Comparison of ENCODE assay signal across 8 mouse cellular contexts in genomic region chr2:36135887-36136286, GRCm38 (mm10). TPM values are rescaled to one million over a fixed set of nuclear protein-coding genes. Genes with fewer than 3 reads are reported as not detected.
DNase-seq lines count a peak whose midpoint lies in the region; ATAC-seq and TF ChIP-seq lines count a peak whose summit lies in the region.

No protein-coding gene starts in this region.

- H3K4me1 ChIP-seq in embryonic facial prominence, embryonic 10.5 days, result peaks cover 40% of the 10 kb centered on the region
- H3K4me1 ChIP-seq in intestine, embryonic 14.5 days (replicated peaks; ENCODE audit: control insufficient read depth, insufficient read depth, low read length), result peaks cover 6% of the 10 kb centered on the region; the same call in 1 of the 2 replicates
- H3K4me1 ChIP-seq in neural tube, embryonic 12.5 days, result peaks cover 12% of the 10 kb centered on the region; the same call in 1 of the 2 replicates

- TF ChIP-seq CTCF in left cerebral cortex, adult 2 months (IDR thresholded peaks at IDR 0.05), result no peak

- no peaks in the 10 kb centered on the region for H3K27me3 ChIP-seq in embryonic facial prominence, embryonic 10.5 days (replicated peaks; ENCODE audit: low read depth, poor library complexity, severe bottlenecking)
- no peaks in the 10 kb centered on the region for H3K27me3 ChIP-seq in intestine, embryonic 14.5 days (replicated peaks; ENCODE audit: control insufficient read depth, insufficient read depth, low read length)
- H3K27me3 ChIP-seq in neural tube, embryonic 12.5 days (replicated peaks), result no peaks in the 10 kb centered on the region

- peaks cover 39% of the 10 kb centered on the region for H3K36me3 ChIP-seq in embryonic facial prominence, embryonic 10.5 days (replicated peaks)
- peaks cover 37% of the 10 kb centered on the region for H3K36me3 ChIP-seq in intestine, embryonic 14.5 days (ENCODE audit: control insufficient read depth, insufficient read depth, low read length)
- H3K36me3 ChIP-seq in neural tube, embryonic 12.5 days, result peaks cover 31% of the 10 kb centered on the region

- H3K27ac ChIP-seq in left cerebral cortex, adult 2 months, result peak overlapping the region; percentile 98
- H3K27ac ChIP-seq in embryonic facial prominence, embryonic 10.5 days (replicated peaks), result peak overlapping the region; percentile 93
- H3K27ac ChIP-seq in intestine, embryonic 14.5 days (ENCODE audit: low read depth), result peak overlapping the region; percentile 80; the same call in 1 of the 2 replicates
- no peak overlapping the region for H3K27ac ChIP-seq in neural tube, embryonic 12.5 days

- no peaks in the 10 kb centered on the region for H3K9me3 ChIP-seq in embryonic facial prominence, embryonic 10.5 days
- no peaks in the 10 kb centered on the region for H3K9me3 ChIP-seq in intestine, embryonic 14.5 days (ENCODE audit: control insufficient read depth, low read length)
- H3K9me3 ChIP-seq in neural tube, embryonic 12.5 days, result no peaks in the 10 kb centered on the region

- peak overlapping the region; percentile 69 for H3K9ac ChIP-seq in intestine, embryonic 14.5 days (ENCODE audit: low read length)
- peak overlapping the region; percentile 76 for H3K9ac ChIP-seq in neural tube, embryonic 12.5 days

- no peak for ATAC-seq in intestine, embryonic 14.5 days (replicated peaks; ENCODE audit: low FRiP score, low TSS enrichment, low read depth)
- ATAC-seq in neural tube, embryonic 12.5 days (ENCODE audit: low FRiP score, low read depth), result no peak

- no peak for DNase-seq in left cerebral cortex, adult 2 months (ENCODE audit: extremely low spot score in 1 of 2, low spot score in 2 of 2)
- no peak for DNase-seq in left cerebral cortex, postnatal 4 days
- no peak for DNase-seq in embryonic facial prominence, embryonic 10.5 days (ENCODE audit: low spot score)
- DNase-seq in intestine, embryonic 14.5 days (ENCODE audit: low spot score), result no peak
- no peak for DNase-seq in spleen, postnatal 10 days (ENCODE audit: low spot score in 2 of 2)
- DNase-seq in frontal cortex, postnatal 10 days (ENCODE audit: low spot score in 2 of 2), result no peak
- DNase-seq in kidney, postnatal 4 days, result no peak

- WGBS in embryonic facial prominence, embryonic 10.5 days, result 2% methylated on average over 4 of the region's 4 CpGs
- WGBS in intestine, embryonic 14.5 days, result under 1% methylated on average over 4 of the region's 4 CpGs
- WGBS in neural tube, embryonic 12.5 days, result 2% methylated on average over 4 of the region's 4 CpGs

- H3K4me3 ChIP-seq in left cerebral cortex, adult 2 months, result peak overlapping the region; percentile 68
- H3K4me3 ChIP-seq in embryonic facial prominence, embryonic 10.5 days, result peak overlapping the region; percentile 71
- peak overlapping the region; percentile 67 for H3K4me3 ChIP-seq in intestine, embryonic 14.5 days (ENCODE audit: low read depth, low read length)
- peak overlapping the region; percentile 77 for H3K4me3 ChIP-seq in neural tube, embryonic 12.5 days

- intact Hi-C loops in left cerebral cortex, adult 2 months (cut with DNase I), result loop anchor here (2.0 to 10.0 kb wide), 3 partner anchors 66 to 139 kb away; partner anchors contain the start of genes Morn5 and Ndufa8
- intact Hi-C loops in left cerebral cortex, postnatal 4 days (cut with DNase I), result no loop called here

- peak overlapping the region; percentile 64 for H3K4me2 ChIP-seq in intestine, embryonic 14.5 days (ENCODE audit: low read length)
- peak overlapping the region; percentile 79 for H3K4me2 ChIP-seq in neural tube, embryonic 12.5 days (replicated peaks)

RNA-seq across cellular contexts. Expression of gene Mrrf, which starts 0.3 kb away (rescaled TPM):
- total RNA-seq in left cerebral cortex, adult 2 months (2021), result 10 to 100 TPM; 14.6 to 18.7 TPM
- total RNA-seq in left cerebral cortex, postnatal 4 days (2021), result 10 to 100 TPM; 12.9 to 21.4 TPM
- polyA plus RNA-seq in embryonic facial prominence, embryonic 10.5 days (2016; fragmentation: Nextera tagmentation; extraction: Ambion mirVana), result 30.6 and 34.1 TPM in 2 replicates
- polyA plus RNA-seq in intestine, embryonic 14.5 days (2014; fragmentation: Nextera tagmentation; extraction: Ambion mirVana), result 33.3 and 38.3 TPM in 2 replicates
- polyA plus RNA-seq in neural tube, embryonic 12.5 days (2016; fragmentation: Nextera tagmentation; extraction: Ambion mirVana), result 23.1 and 23.8 TPM in 2 replicates

RNA-seq across cellular contexts. Expression of gene Rbm18, which starts 0.7 kb away (rescaled TPM):
- 10 to 100 TPM; 47.9 to 48.9 TPM for total RNA-seq in left cerebral cortex, adult 2 months (2021)
- total RNA-seq in left cerebral cortex, postnatal 4 days (2021), result 10 to 100 TPM; 48.1 to 52.6 TPM
- 83.8 and 88.6 TPM in 2 replicates for polyA plus RNA-seq in embryonic facial prominence, embryonic 10.5 days (2016; fragmentation: Nextera tagmentation; extraction: Ambion mirVana)
- 63.3 and 74.0 TPM in 2 replicates for polyA plus RNA-seq in intestine, embryonic 14.5 days (2014; fragmentation: Nextera tagmentation; extraction: Ambion mirVana)
- polyA plus RNA-seq in neural tube, embryonic 12.5 days (2016; fragmentation: Nextera tagmentation; extraction: Ambion mirVana), result 127 and 128 TPM in 2 replicates

RNA-seq across cellular contexts. Expression of gene Lhx6, which starts 30.7 kb away (rescaled TPM):
- total RNA-seq in left cerebral cortex, adult 2 months (2021), result 10 to 100 TPM; 16.3 to 19.6 TPM
- 10 to 100 TPM; 53.3 to 53.7 TPM for total RNA-seq in left cerebral cortex, postnatal 4 days (2021)
- 13.5 and 16.1 TPM in 2 replicates for polyA plus RNA-seq in embryonic facial prominence, embryonic 10.5 days (2016; fragmentation: Nextera tagmentation; extraction: Ambion mirVana)
- 1.5 and 2.0 TPM in 2 replicates for polyA plus RNA-seq in intestine, embryonic 14.5 days (2014; fragmentation: Nextera tagmentation; extraction: Ambion mirVana)
- 1.2 and 1.4 TPM in 2 replicates for polyA plus RNA-seq in neural tube, embryonic 12.5 days (2016; fragmentation: Nextera tagmentation; extraction: Ambion mirVana)
